Mouse (Mus musculus): ENCODE results near the gene Rsph3a. TPM values are rescaled to one million over a fixed set of nuclear protein-coding genes. Genes with fewer than 3 reads are reported as not detected.
A peak's percentile ranks its signal among the peaks of the same experiment; 100 is the strongest.
"Not testable (repeated sequence)": the region's sequence is repeated elsewhere in the genome, so short reads cannot be mapped to it uniquely, and the experiment has no call there.

Rsph3a gene
- polyA plus RNA-seq, 1 experiment from 2014 or later, result 55.9 TPM

DNA sequence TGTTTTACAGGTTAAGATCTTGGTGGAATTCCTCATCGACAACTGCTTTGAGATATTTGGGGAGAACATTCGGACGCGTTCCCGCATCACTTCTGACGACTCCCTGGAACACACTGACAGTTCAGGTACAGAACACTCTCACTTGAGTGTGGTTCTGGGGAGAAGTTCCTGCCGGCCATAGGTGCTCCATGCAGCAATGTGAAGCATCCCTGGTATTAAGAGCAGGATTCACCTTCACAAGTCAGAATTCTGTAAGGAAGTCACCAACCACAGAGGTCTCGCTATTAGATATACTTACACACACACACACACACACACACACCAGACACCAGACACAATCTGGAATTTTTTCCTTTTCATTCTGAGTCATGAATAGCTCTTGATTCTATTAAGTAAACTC lies 13.3 kb upstream of the Rsph3a start:
- H3K27me3 ChIP-seq; H3K4me3 ChIP-seq; H3K4me1 ChIP-seq; ATAC-seq (ENCODE audit: low FRiP score, low read depth); H3K36me3 ChIP-seq; H3K27ac ChIP-seq; H3K9me3 ChIP-seq; H3K9ac ChIP-seq; H3K4me2 ChIP-seq (replicated peaks): not testable (repeated sequence)
- WGBS, result 61% methylated on average over 3 of the region's 8 CpGs

DNA sequence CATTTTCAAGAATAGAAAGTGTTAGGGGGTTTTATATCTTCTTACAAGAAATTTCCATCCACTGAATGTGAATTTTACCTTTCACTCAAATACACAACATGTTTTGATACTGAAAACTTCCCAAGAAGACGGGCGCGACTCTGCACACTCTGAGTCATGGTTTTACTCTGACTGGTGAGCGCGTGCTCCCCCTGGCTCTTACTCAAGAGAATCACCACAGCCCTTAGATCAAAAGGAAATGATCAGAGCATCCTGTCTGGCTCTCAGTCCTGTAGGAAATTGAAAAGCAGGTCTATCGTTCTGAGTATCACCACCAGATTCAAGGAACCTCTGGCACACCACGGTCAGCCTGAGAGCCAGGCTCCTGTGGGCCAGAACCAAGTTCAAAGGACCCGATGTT lies 5.8 kb upstream of the Rsph3a start:
- H3K27me3 ChIP-seq, result no peaks in the 10 kb centered on the region
- WGBS, result 58% methylated on average over 8 of the region's 8 CpGs
- H3K36me3 ChIP-seq, result no peaks in the 10 kb centered on the region
- H3K9ac ChIP-seq, result no peak overlapping the region
- no peak overlapping the region for H3K27ac ChIP-seq
- H3K4me2 ChIP-seq (replicated peaks), result no peak overlapping the region
- no peak overlapping the region for H3K4me3 ChIP-seq
- no peaks in the 10 kb centered on the region for H3K4me1 ChIP-seq
- no peaks in the 10 kb centered on the region for H3K9me3 ChIP-seq
- ATAC-seq (ENCODE audit: low FRiP score, low read depth), result no peak

DNA sequence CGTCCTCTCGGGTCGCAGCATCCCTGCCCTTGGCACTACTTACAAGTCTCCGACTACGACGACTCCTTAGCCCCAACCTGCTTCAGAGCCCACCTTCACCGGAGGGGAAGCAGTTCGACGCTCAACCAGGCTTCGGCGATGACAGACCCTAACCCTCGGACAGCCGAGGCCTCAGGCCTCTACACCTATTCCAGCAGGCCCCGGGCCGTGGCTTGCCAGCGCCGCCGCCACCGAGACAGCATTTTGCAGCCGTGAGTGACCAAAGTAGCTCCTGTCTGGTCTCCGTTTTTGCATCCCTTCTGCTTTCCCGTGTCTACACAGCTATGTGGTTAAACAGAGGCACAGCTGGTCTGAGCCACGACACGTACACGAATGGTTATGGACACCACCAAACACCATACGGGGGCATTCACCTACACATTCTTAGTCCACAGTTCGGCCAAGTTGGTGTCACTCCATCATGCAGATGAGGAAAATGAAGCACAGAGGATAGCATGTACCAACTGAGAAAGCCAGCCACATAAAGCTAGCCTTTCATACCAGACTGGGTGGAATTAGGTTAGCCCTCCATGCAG lies 726 bp downstream of the Rsph3a start:
- ATAC-seq (ENCODE audit: low FRiP score, low read depth), result peak; percentile 52; the same call in 1 of the 2 replicates
- H3K27me3 ChIP-seq, H3K9me3 ChIP-seq, H3K36me3 ChIP-seq, H3K4me1 ChIP-seq: not testable (repeated sequence)
- H3K4me3 ChIP-seq, result peak overlapping the region; percentile 55
- H3K9ac ChIP-seq, result peak overlapping the region; percentile 68
- peak overlapping the region; percentile 44; the same call in 1 of the 2 replicates for H3K27ac ChIP-seq
- peak overlapping the region; percentile 64 for H3K4me2 ChIP-seq (replicated peaks)
- WGBS, result 0% methylated on average over 20 of the region's 27 CpGs

DNA sequence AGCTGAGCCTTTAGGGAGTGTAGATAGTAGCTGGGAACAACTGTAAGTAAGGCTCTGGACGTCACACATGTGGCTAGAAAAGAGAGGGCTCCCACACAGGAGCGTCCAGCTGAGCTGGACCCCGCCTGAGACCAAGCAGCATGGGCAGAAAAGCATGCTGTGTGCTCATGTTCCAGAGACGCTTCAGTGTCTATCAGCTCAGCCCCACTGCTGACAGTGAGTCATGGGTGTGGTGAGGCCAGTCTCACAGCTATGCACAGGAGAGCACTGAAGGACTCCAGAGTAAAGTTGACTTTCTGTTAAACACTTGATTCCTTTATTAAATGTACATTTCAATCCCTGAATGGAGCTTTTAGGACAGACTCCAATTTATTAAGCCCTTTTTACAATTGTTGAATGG lies 5.9 kb downstream of the Rsph3a start:
- WGBS, result no CpG with 5 or more reads among the region's 4 CpGs

DNA sequence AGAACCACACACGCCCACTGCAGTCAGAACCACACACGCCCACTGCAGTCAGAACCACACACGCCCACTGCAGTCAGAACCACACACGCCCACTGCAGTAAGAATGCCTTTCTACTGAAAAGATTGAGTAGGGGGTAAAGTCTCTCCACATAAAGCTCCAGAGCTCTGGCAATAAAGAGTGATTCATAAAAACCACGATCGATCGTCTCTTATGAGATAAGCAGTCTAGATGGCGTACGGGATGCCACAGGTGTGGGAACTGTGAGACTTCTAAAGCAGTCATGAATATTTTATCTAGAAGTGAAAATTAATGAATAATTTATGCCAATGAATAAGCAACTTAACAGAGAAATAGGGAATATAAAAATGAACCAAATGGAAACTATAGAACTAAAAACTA lies 11.8 kb downstream of the Rsph3a start:
- H3K9me3 ChIP-seq; H3K4me3 ChIP-seq; H3K27ac ChIP-seq; H3K4me1 ChIP-seq; ATAC-seq (ENCODE audit: low FRiP score, low read depth); H3K9ac ChIP-seq; H3K27me3 ChIP-seq; H3K36me3 ChIP-seq; H3K4me2 ChIP-seq (replicated peaks): not testable (repeated sequence)
- 94% methylated on average over 9 of the region's 9 CpGs for WGBS

More for the DNA sequence above, 5.9 kb downstream of the Rsph3a start:
- not testable (repeated sequence) for H3K9ac ChIP-seq; H3K27ac ChIP-seq; H3K4me2 ChIP-seq (replicated peaks); H3K9me3 ChIP-seq; H3K27me3 ChIP-seq; H3K36me3 ChIP-seq; ATAC-seq (ENCODE audit: low FRiP score, low read depth); H3K4me3 ChIP-seq; H3K4me1 ChIP-seq

DNA sequence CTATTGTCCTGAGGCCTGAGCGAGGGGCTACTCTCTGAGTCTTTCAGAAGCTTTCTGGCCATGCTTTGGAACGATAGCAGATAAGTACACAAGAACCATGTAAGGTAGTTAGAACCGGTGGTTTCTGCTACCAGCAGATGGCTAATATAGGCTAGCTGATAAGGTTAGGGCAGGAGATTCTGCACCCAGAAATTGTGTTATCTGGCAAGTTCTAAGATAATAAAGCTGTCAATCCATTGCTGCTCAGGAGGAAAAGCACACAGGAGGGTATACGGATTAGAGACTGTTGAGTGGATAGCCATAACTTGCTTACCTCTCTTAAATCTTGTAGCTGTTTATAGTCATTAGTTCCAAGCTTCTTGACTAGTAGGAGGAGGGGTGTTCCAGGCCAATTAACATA lies 17.9 kb downstream of the Rsph3a start:
- H3K4me3 ChIP-seq; H3K4me1 ChIP-seq; ATAC-seq (ENCODE audit: low FRiP score, low read depth); H3K9me3 ChIP-seq; H3K27ac ChIP-seq; H3K9ac ChIP-seq; H3K4me2 ChIP-seq (replicated peaks); H3K27me3 ChIP-seq; H3K36me3 ChIP-seq: not testable (repeated sequence)
- WGBS, result 88% methylated on average over 4 of the region's 4 CpGs

DNA sequence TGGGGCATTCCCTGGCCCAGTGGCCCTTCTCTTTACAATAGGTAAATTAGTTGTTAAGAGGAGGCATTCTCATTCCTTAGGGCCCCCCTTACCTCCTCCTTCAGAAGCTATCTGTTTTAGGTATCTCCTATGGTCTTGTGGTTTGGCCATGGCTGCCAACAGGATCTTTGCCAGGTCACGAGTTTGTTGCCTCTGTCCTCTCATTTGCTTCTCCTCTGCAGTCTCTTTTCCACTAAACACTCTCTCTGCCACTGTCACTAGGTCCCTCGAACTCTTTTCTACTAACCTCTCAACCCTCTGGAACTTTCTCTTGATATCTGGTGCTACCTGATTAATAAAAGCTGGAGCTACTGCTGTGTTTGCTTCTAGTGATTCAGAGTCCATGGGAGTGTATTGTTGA lies 19.0 kb downstream of the Rsph3a start:
- H3K4me2 ChIP-seq (replicated peaks); H3K27me3 ChIP-seq; H3K36me3 ChIP-seq; ATAC-seq (ENCODE audit: low FRiP score, low read depth); H3K27ac ChIP-seq; H3K4me1 ChIP-seq; H3K9me3 ChIP-seq; H3K9ac ChIP-seq; H3K4me3 ChIP-seq: not testable (repeated sequence)
- 95% methylated on average over 2 of the region's 2 CpGs for WGBS

DNA sequence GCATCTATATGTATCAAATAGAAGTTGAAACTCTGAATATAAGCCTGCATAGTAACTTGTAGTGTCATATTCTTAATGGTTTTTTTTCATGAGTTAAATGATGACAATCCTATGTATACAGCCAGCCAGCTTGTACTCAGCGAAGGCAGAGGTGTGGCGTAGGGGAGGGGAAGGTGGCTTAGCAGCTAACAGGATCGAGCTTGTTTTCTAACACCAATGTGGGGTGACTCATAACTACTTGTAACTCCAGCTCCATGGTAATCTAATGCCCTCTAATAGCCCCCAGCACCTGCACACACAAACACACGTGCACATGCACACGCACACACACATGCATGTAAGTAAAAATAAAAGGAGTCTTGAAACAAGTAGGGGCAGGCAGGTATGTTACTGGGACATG lies 23.1 kb downstream of the Rsph3a start:
- H3K4me2 ChIP-seq (replicated peaks); H3K4me1 ChIP-seq; ATAC-seq (ENCODE audit: low FRiP score, low read depth); H3K4me3 ChIP-seq; H3K27ac ChIP-seq; H3K36me3 ChIP-seq; H3K9ac ChIP-seq; H3K9me3 ChIP-seq; H3K27me3 ChIP-seq: not testable (repeated sequence)
- 91% methylated on average over 5 of the region's 5 CpGs for WGBS

DNA sequence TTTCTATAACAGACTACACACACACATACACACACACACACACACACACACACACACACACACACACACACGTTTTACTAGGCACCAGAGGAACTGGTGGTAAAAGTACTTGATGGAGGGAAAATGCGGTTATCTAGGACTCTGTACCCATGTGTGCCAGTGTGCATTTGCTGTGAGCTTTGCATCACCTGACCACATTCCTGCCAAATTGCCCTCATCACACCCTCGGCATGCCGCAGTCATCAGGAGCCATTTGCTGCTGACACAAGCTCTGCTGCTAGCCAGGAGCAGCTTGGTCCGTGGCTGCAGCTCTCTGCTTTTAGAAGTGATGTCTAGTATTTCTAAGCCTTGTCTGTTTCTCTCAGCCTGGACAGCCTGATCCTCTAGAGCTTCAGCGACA lies 24.4 kb downstream of the Rsph3a start:
- not testable (repeated sequence) for H3K4me2 ChIP-seq (replicated peaks); H3K9ac ChIP-seq; ATAC-seq (ENCODE audit: low FRiP score, low read depth); H3K36me3 ChIP-seq; H3K4me1 ChIP-seq; H3K9me3 ChIP-seq; H3K27ac ChIP-seq; H3K4me3 ChIP-seq; H3K27me3 ChIP-seq
- 40% methylated on average over 1 of the region's 6 CpGs for WGBS

DNA sequence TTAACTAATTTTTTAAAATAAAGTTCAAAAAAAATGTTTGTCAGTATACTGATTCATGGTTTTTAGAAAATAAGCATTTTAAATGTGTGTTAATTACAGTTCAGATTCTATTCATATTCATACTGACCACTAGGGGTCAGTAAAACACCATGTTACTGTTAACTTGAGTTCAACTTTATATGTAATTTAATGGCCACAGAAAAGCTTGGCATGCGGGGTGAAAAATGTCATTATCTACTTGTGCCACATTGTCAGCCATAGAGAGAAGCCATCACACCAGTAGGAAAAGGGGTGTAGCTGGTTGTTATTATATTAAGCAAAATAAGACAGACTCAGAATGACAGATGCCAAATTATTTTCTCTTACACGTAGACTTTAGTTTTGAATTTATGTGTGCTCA lies 38.1 kb downstream of the Rsph3a start:
- H3K4me3 ChIP-seq; H3K9ac ChIP-seq; H3K27ac ChIP-seq; ATAC-seq (ENCODE audit: low FRiP score, low read depth); H3K4me2 ChIP-seq (replicated peaks); H3K36me3 ChIP-seq; H3K27me3 ChIP-seq; H3K4me1 ChIP-seq; H3K9me3 ChIP-seq: not testable (repeated sequence)
- WGBS, result 88% methylated on average over 1 of the region's 2 CpGs

DNA sequence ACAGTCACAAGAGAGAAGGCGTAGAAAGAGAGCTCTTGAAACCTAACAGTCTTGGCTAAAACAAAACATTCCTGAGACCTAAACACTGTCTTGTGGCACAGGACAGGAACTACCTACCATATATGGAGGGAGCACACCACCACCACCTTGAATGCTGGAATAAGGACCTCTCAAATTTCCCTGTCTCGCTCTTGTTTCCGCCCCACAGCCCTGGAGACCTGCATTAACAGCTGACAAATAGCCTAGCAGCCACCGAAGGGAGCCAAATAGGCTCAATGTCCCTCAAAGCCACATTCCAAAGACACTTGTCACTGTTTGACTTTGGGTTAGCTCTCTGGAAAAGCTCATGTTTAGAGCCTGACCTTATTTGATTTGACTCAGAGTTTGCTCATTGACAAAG lies 40.2 kb downstream of the Rsph3a start:
- not testable (repeated sequence) for H3K9me3 ChIP-seq; H3K9ac ChIP-seq; H3K4me1 ChIP-seq; H3K4me3 ChIP-seq; ATAC-seq (ENCODE audit: low FRiP score, low read depth); H3K27me3 ChIP-seq; H3K4me2 ChIP-seq (replicated peaks); H3K27ac ChIP-seq; H3K36me3 ChIP-seq
- 33% methylated on average over 4 of the region's 4 CpGs for WGBS

DNA sequence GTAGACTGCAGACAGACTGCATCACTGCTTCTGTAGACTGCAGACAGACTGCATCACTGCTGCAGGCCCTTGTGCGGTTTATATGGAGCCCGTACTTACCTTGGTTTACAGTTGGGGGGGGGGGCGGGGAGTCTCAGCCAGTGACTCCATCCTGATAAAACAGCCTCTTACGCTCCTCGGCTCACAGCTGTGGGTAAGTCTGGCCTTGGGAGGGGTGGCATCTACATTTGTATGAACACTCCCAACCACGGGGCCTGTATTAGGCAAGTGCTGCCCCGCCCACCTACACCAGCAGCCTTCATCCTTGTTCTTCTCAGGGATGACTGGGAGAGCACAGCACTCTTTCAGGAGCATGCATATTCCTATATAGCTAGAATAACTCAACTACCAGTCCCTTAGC lies 41.6 kb downstream of the Rsph3a start:
- not testable (repeated sequence) for H3K4me2 ChIP-seq (replicated peaks); H3K9ac ChIP-seq; H3K4me1 ChIP-seq; H3K27me3 ChIP-seq; H3K27ac ChIP-seq; ATAC-seq (ENCODE audit: low FRiP score, low read depth); H3K4me3 ChIP-seq; H3K9me3 ChIP-seq; H3K36me3 ChIP-seq
- 71% methylated on average over 7 of the region's 7 CpGs for WGBS

DNA sequence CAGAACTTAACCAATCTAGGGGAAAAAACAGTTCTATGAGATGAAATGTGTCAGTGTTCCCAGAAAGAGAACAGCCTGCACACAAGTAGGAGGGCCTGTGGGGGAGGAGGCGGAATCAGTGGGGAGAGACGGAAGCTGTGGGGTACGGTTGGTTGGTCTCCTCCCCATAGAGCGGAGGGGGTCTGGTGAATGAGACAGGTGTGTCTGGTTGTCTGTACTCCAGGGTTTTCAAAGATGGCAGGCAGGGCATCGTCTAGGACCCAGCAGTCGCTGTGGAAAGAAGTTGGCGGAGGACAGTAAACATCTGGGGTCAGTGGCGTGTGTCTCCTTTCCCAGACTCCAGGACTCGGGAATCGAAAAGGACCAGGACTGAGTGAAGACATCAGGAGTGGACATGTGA lies 57.8 kb downstream of the Rsph3a start:
- 83% methylated on average over 10 of the region's 10 CpGs for WGBS
- H3K9ac ChIP-seq; ATAC-seq (ENCODE audit: low FRiP score, low read depth): not testable (repeated sequence)

More for the DNA sequence above, 57.8 kb downstream of the Rsph3a start:
- H3K36me3 ChIP-seq; H3K4me2 ChIP-seq (replicated peaks); H3K27ac ChIP-seq; H3K27me3 ChIP-seq; H3K9me3 ChIP-seq; H3K4me1 ChIP-seq; H3K4me3 ChIP-seq: not testable (repeated sequence)

Data from limb, embryonic 13.5 days (tissue).